Comparison of ENCODE assay signal across 8 mouse cellular contexts in the genomic region with DNA sequence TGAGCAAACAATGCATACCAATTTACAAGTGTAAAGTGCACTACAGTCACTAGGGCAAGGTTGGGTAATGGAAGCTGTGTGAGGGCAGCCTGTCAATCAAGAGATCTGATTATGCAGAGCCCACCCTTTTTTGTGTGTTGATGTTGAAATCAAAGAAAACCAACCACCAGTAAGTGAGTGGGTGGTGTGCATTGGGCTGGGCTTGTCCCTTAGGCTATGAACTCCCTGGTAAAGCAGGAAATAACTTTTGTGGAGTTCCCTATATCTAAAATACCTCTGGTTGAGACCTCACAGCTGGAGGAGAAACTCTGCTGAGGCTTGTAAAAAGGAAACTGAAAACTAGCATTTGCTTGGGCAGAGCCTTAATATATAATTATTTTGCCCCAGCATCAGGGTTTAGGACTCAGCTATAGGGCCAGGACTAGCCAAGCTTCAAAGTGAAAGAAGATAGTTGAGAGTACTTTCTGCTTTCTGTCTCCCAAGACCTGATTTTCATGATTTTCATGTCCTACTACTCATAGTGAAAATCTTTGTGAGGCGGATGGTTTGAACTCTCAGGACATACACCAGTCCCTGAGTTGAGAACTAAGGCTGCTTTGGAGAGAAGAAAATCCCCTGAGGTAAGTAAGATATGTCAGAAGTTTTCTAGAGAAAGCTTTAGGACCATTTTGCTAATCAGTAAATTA. TPM values are rescaled to one million over a fixed set of nuclear protein-coding genes. Genes with fewer than 3 reads are reported as not detected.
A peak's percentile ranks its signal among the peaks of the same experiment; 100 is the strongest.
DNase-seq lines count a peak whose midpoint lies in the region; ATAC-seq and TF ChIP-seq lines count a peak whose summit lies in the region.
"Had no signal": no experiment of that assay in that cellular context is flagged by ENCODE, and none has a peak within 500 bp of the region (broad histone marks: within the 10 kb centered on the region; RNA-seq: fewer than 3 reads in every experiment).

No protein-coding gene starts in this region.

- TF ChIP-seq CTCF in bone marrow macrophage, adult 2 months (IDR thresholded peaks at IDR 0.05; ENCODE audit: low read depth, low read length) = no peak

- 0 out of 2 replicates have a peak, but pooled peaks have one; percentile 44 for ATAC-seq in midbrain, embryonic 11.5 days (ENCODE audit: low FRiP score)
- ATAC-seq in midbrain, embryonic 16.5 days = no peak
- peak; percentile 77 for ATAC-seq in liver, embryonic 12.5 days
- ATAC-seq in stomach, embryonic 14.5 days (ENCODE audit: insufficient number of reproducible peaks, insufficient read depth, low FRiP score, low read depth) = peak; percentile 46; the same call in 1 of the 2 replicates
- no peak for ATAC-seq in hindbrain, embryonic 12.5 days (ENCODE audit: low FRiP score)

- no peak overlapping the region for H3K4me3 ChIP-seq in midbrain, embryonic 11.5 days (ENCODE audit: low read depth, low read length)
- no peak overlapping the region for H3K4me3 ChIP-seq in midbrain, embryonic 16.5 days (ENCODE audit: low read depth, low read length)
- peak overlapping the region; percentile 38 for H3K4me3 ChIP-seq in bone marrow macrophage, adult 2 months (ENCODE audit: insufficient read depth, low read length)
- H3K4me3 ChIP-seq in liver, embryonic 12.5 days = no peak overlapping the region
- H3K4me3 ChIP-seq in stomach, embryonic 14.5 days (ENCODE audit: low read depth, low read length) = no peak overlapping the region
- no peak overlapping the region for H3K4me3 ChIP-seq in hindbrain, embryonic 12.5 days
- H3K4me3 ChIP-seq: hindbrain, embryonic 13.5 days had no signal

- H3K27ac ChIP-seq in midbrain, embryonic 11.5 days (ENCODE audit: low read depth, low read length) = no peak overlapping the region
- H3K27ac ChIP-seq in midbrain, embryonic 16.5 days (ENCODE audit: low read length) = no peak overlapping the region
- H3K27ac ChIP-seq in bone marrow macrophage, adult 2 months (ENCODE audit: insufficient read depth, low read depth, low read length) = peak overlapping the region; percentile 78
- H3K27ac ChIP-seq in liver, embryonic 12.5 days = no peak overlapping the region
- H3K27ac ChIP-seq in stomach, embryonic 14.5 days (ENCODE audit: low read length) = no peak overlapping the region
- H3K27ac ChIP-seq in hindbrain, embryonic 12.5 days = no peak overlapping the region
- H3K27ac ChIP-seq: hindbrain, embryonic 13.5 days had no signal

- no peak for DNase-seq in midbrain, embryonic 11.5 days (ENCODE audit: low spot score, missing footprints)
- DNase-seq in ovary, adult 18-20 months (ENCODE audit: low spot score) = no peak

- WGBS in midbrain, embryonic 11.5 days = 88% methylated on average over 1 of the region's 1 CpGs
- 88% methylated on average over 1 of the region's 1 CpGs for WGBS in midbrain, embryonic 16.5 days
- WGBS in liver, embryonic 12.5 days (ENCODE audit: insufficient replicate concordance) = 53% methylated on average over 1 of the region's 1 CpGs
- WGBS in stomach, embryonic 14.5 days = 85% methylated on average over 1 of the region's 1 CpGs
- 84% methylated on average over 1 of the region's 1 CpGs for WGBS in hindbrain, embryonic 12.5 days

- no peak for TF ChIP-seq POLR2A in bone marrow macrophage, adult 2 months (IDR thresholded peaks at IDR 0.05; ENCODE audit: borderline replicate concordance, low read depth, low read length)

- no peaks in the 10 kb centered on the region for H3K4me1 ChIP-seq in midbrain, embryonic 11.5 days (ENCODE audit: control insufficient read depth, insufficient read depth, low read length)
- no peaks in the 10 kb centered on the region for H3K4me1 ChIP-seq in midbrain, embryonic 16.5 days (ENCODE audit: control insufficient read depth, insufficient read depth, low read length)
- peaks cover 10% of the 10 kb centered on the region for H3K4me1 ChIP-seq in bone marrow macrophage, adult 2 months (ENCODE audit: control insufficient read depth, insufficient read depth, low read length)
- no peaks in the 10 kb centered on the region for H3K4me1 ChIP-seq in liver, embryonic 12.5 days
- no peaks in the 10 kb centered on the region for H3K4me1 ChIP-seq in stomach, embryonic 14.5 days (ENCODE audit: control insufficient read depth, insufficient read depth, low read length)
- H3K4me1 ChIP-seq in hindbrain, embryonic 12.5 days = no peaks in the 10 kb centered on the region
- H3K4me1 ChIP-seq: hindbrain, embryonic 13.5 days had no signal

- no peaks in the 10 kb centered on the region for H3K27me3 ChIP-seq in midbrain, embryonic 11.5 days (ENCODE audit: control insufficient read depth, insufficient read depth, low read length)
- H3K27me3 ChIP-seq in midbrain, embryonic 16.5 days (ENCODE audit: control insufficient read depth, insufficient read depth, low read depth, low read length) = no peaks in the 10 kb centered on the region
- no peaks in the 10 kb centered on the region for H3K27me3 ChIP-seq in liver, embryonic 12.5 days (replicated peaks)
- H3K27me3 ChIP-seq in stomach, embryonic 14.5 days (ENCODE audit: control insufficient read depth, insufficient read depth, low read length) = no peaks in the 10 kb centered on the region
- no peaks in the 10 kb centered on the region for H3K27me3 ChIP-seq in hindbrain, embryonic 12.5 days
- H3K27me3 ChIP-seq: hindbrain, embryonic 13.5 days had no signal

- H3K9ac ChIP-seq in midbrain, embryonic 11.5 days (ENCODE audit: low read length) = no peak overlapping the region
- no peak overlapping the region for H3K9ac ChIP-seq in midbrain, embryonic 16.5 days (ENCODE audit: low read depth, low read length)
- no peak overlapping the region for H3K9ac ChIP-seq in liver, embryonic 12.5 days
- H3K9ac ChIP-seq in stomach, embryonic 14.5 days (replicated peaks; ENCODE audit: low read depth, low read length) = no peak overlapping the region
- no peak overlapping the region for H3K9ac ChIP-seq in hindbrain, embryonic 12.5 days
- H3K9ac ChIP-seq: hindbrain, embryonic 13.5 days had no signal

- no peak overlapping the region for H3K4me2 ChIP-seq in midbrain, embryonic 11.5 days
- no peak overlapping the region for H3K4me2 ChIP-seq in midbrain, embryonic 16.5 days (ENCODE audit: low read length)
- no peak overlapping the region for H3K4me2 ChIP-seq in liver, embryonic 12.5 days
- no peak overlapping the region for H3K4me2 ChIP-seq in stomach, embryonic 14.5 days (replicated peaks; ENCODE audit: low read depth, low read length)
- no peak overlapping the region for H3K4me2 ChIP-seq in hindbrain, embryonic 12.5 days (replicated peaks)
- H3K4me2 ChIP-seq: hindbrain, embryonic 13.5 days had no signal

- no peaks in the 10 kb centered on the region for H3K36me3 ChIP-seq in midbrain, embryonic 11.5 days (ENCODE audit: control insufficient read depth, insufficient read depth, low read length)
- H3K36me3 ChIP-seq in midbrain, embryonic 16.5 days (ENCODE audit: control insufficient read depth, insufficient read depth, low read length) = no peaks in the 10 kb centered on the region
- H3K36me3 ChIP-seq in liver, embryonic 12.5 days = no peaks in the 10 kb centered on the region
- H3K36me3 ChIP-seq in stomach, embryonic 14.5 days (ENCODE audit: control insufficient read depth, insufficient read depth, low read length) = no peaks in the 10 kb centered on the region
- H3K36me3 ChIP-seq in hindbrain, embryonic 12.5 days = no peaks in the 10 kb centered on the region
- H3K36me3 ChIP-seq: hindbrain, embryonic 13.5 days had no signal

- no peaks in the 10 kb centered on the region for H3K9me3 ChIP-seq in midbrain, embryonic 11.5 days (ENCODE audit: control insufficient read depth, low read length)
- H3K9me3 ChIP-seq in midbrain, embryonic 16.5 days (replicated peaks; ENCODE audit: control insufficient read depth, low read length, poor library complexity, severe bottlenecking) = no peaks in the 10 kb centered on the region
- H3K9me3 ChIP-seq in liver, embryonic 12.5 days (replicated peaks) = no peaks in the 10 kb centered on the region
- no peaks in the 10 kb centered on the region for H3K9me3 ChIP-seq in stomach, embryonic 14.5 days (ENCODE audit: control insufficient read depth, low read depth, low read length)
- no peaks in the 10 kb centered on the region for H3K9me3 ChIP-seq in hindbrain, embryonic 12.5 days (replicated peaks)
- H3K9me3 ChIP-seq: hindbrain, embryonic 13.5 days had no signal

RNA-seq across cellular contexts. Expression of a gene that starts 51.6 kb away (rescaled TPM):
- 19.4 and 22.9 TPM in 2 replicates for polyA plus RNA-seq in midbrain, embryonic 11.5 days (2014; fragmentation: Nextera tagmentation; extraction: Ambion mirVana)
- polyA plus RNA-seq in midbrain, embryonic 16.5 days (2015; fragmentation: Nextera tagmentation; extraction: Ambion mirVana) = 64.7 and 69.7 TPM in 2 replicates
- not detected in 2 replicates for polyA plus RNA-seq in bone marrow macrophage, adult 2 months (2012; ENCODE audit: insufficient read depth, insufficient read length, missing spikeins)
- 1.1 and 1.3 TPM in 2 replicates for polyA plus RNA-seq in liver, embryonic 12.5 days (2016; fragmentation: Nextera tagmentation; extraction: Ambion mirVana)
- polyA plus RNA-seq in stomach, embryonic 14.5 days (2014; fragmentation: Nextera tagmentation; extraction: Ambion mirVana) = 8.8 and 10.1 TPM in 2 replicates
- polyA plus RNA-seq in hindbrain, embryonic 12.5 days (2016; fragmentation: Nextera tagmentation; extraction: Ambion mirVana) = 20.1 and 25.7 TPM in 2 replicates

Comparison
In these comparisons a context has a peak if more than half of its experiments do, and no peak if none do; other contexts are left out.
1. ATAC-seq: peak in midbrain, embryonic 11.5 days (single experiment), liver, embryonic 12.5 days (single experiment) and stomach, embryonic 14.5 days (single experiment); none in midbrain, embryonic 16.5 days (single experiment) and hindbrain, embryonic 12.5 days (single experiment).